Mouse (Mus musculus): Measurements from ENCODE around the gene Cdk5rap3. TPM values are rescaled to one million over a fixed set of nuclear protein-coding genes. Genes with fewer than 3 reads are reported as not detected.

Cdk5rap3 gene
- polyA plus RNA-seq, 1 experiment from 2014 or later: 50.4 TPM

DNA sequence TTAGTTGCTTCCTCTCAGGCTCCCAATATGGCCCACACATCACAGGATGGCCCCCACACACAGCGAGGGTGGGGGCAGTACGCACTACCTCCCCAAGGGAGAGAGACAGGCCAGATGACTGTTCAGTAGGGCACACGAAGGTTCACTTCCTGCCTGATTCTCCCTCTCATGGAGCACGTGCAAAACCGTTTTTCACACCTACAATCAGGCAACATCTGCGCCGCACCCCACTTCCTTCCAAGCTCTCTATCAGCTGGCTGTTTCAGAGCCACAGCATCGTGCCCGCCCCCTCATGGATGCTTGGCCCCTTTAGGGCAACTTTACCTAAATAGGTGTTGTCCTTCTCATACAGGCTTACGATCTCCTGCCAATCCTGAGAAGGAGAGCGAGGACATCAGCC lies 3.6 kb downstream of the Cdk5rap3 start:
- WGBS: 72% methylated on average over 11 of the region's 11 CpGs
- ATAC-seq (ENCODE audit: extremely low read depth, insufficient number of reproducible peaks, low FRiP score, low TSS enrichment): no peak
- H3K4me2 ChIP-seq: no peak overlapping the region
- H3K36me3 ChIP-seq: peaks cover 35% of the 10 kb centered on the region
- H3K27ac ChIP-seq (replicated peaks): no peak overlapping the region
- peaks cover 17% of the 10 kb centered on the region for H3K4me1 ChIP-seq
- H3K9me3 ChIP-seq: no peaks in the 10 kb centered on the region
- H3K27me3 ChIP-seq (replicated peaks): peaks cover 6% of the 10 kb centered on the region; the same call in 1 of the 2 replicates
- H3K9ac ChIP-seq: peak overlapping the region; percentile 1; the same call in 1 of the 2 replicates
- no peak overlapping the region for H3K4me3 ChIP-seq

DNA sequence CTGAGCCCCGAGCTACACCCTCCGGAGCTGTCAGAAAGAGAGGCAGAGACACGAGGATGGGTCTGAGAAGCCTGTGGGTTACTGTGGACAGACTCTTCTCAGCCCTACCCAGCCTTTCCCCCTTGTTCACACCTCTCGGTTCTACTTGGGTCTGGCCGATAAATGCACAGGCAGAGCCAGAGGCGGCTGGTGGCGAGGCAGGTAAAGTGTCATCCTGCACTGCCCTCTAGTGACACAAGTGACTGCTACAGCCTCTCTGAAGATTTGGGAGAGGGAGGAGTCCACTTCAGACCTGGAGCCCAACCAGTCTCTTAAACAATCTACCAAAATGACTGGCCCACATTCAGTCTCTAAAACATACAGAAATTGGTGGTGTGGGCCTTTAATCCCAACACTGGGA lies 6.3 kb downstream of the Cdk5rap3 start:
- H3K27ac ChIP-seq (replicated peaks): no peak overlapping the region
- no peaks in the 10 kb centered on the region for H3K9me3 ChIP-seq
- no peak overlapping the region for H3K4me2 ChIP-seq
- peaks cover 27% of the 10 kb centered on the region for H3K4me1 ChIP-seq
- 0 out of 2 replicates have a peak overlapping the region, but pooled peaks have one; percentile 38 for H3K9ac ChIP-seq
- WGBS: 22% methylated on average over 7 of the region's 7 CpGs
- peaks cover 38% of the 10 kb centered on the region for H3K36me3 ChIP-seq
- H3K4me3 ChIP-seq: no peak overlapping the region
- ATAC-seq (ENCODE audit: extremely low read depth, insufficient number of reproducible peaks, low FRiP score, low TSS enrichment): no peak
- peaks cover 6% of the 10 kb centered on the region; the same call in 1 of the 2 replicates for H3K27me3 ChIP-seq (replicated peaks)

DNA sequence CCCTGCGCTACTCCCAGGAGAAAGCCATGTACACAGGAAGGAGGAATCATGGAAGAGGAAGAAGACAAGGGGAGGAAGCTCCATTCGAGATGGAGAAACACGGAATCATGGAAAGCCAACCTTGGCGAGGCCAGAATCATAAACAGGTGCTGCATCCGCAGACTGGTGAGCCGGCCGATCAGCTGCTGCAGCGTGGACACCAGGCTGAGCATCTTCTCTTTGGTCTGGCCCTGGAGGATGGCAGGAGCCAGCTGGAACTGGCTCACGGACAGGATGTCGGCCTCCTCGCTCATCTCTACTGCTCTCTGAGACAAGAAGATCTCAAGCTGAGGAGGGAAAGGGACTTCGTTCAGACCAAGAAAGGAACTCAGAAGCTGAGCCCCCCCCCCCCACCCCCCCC lies 7.7 kb downstream of the Cdk5rap3 start:
- Histone ChIP-seq H3K4me2 (no peak overlapping the region), H3K27ac (replicated peaks) (no peak overlapping the region), H3K4me1 (peaks cover 27% of the 10 kb centered on the region), H3K9me3 (no peaks in the 10 kb centered on the region), H3K27me3 (replicated peaks) (peaks cover 6% of the 10 kb centered on the region; the same call in 1 of the 2 replicates), H3K36me3 (peaks cover 38% of the 10 kb centered on the region), H3K9ac (no peak overlapping the region), H3K4me3 (no peak overlapping the region)
- ATAC-seq (ENCODE audit: extremely low read depth, insufficient number of reproducible peaks, low FRiP score, low TSS enrichment): no peak
- WGBS: 84% methylated on average over 12 of the region's 12 CpGs

DNA sequence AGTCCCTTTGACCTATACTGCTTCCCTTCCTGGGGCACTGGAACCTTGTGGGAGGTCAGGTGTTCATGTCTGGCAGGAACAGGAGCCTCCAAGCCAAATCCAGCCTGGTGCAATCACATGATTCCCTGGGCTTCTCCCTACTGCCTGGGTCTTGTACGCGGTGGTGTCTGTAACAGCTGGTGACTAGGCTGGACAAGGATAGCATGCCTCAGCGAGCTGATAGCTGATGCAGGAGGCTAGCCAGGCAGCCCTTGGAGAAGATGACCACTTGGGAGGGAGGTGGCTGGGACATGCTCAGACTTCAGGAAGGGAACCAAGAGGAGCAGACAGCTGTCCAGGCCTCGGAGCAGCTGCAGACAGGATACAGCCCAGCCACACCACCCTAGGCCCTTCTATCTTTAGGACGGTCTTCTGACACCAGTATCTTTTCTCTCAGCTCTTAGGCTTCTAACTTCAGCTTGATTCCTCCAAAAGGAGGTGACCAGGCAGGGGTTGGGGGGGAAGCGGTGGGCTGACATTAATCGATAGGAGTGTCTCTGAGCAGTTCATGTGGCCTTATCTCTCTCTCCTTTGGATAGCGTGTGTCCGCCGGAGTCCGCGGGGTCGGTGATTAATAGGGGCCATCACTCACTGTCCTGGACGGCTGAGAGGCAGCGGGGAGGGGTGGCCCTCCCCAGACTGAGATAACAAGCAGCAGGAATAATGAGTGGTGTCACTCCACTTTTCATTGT lies 9.7 kb downstream of the Cdk5rap3 start:
- Histone ChIP-seq H3K4me2 (peak overlapping the region; percentile 33; the same call in 1 of the 2 replicates), H3K9ac (peak overlapping the region; percentile 59), H3K27ac (replicated peaks) (peak overlapping the region; percentile 45), H3K4me1 (peaks cover 38% of the 10 kb centered on the region), H3K4me3 (no peak overlapping the region), H3K27me3 (replicated peaks) (peaks cover 6% of the 10 kb centered on the region; the same call in 1 of the 2 replicates), H3K9me3 (no peaks in the 10 kb centered on the region), H3K36me3 (peaks cover 36% of the 10 kb centered on the region)
- WGBS: 18% methylated on average over 15 of the region's 15 CpGs
- ATAC-seq (ENCODE audit: extremely low read depth, insufficient number of reproducible peaks, low FRiP score, low TSS enrichment): peak; percentile 45; the same call in 1 of the 2 replicates

DNA sequence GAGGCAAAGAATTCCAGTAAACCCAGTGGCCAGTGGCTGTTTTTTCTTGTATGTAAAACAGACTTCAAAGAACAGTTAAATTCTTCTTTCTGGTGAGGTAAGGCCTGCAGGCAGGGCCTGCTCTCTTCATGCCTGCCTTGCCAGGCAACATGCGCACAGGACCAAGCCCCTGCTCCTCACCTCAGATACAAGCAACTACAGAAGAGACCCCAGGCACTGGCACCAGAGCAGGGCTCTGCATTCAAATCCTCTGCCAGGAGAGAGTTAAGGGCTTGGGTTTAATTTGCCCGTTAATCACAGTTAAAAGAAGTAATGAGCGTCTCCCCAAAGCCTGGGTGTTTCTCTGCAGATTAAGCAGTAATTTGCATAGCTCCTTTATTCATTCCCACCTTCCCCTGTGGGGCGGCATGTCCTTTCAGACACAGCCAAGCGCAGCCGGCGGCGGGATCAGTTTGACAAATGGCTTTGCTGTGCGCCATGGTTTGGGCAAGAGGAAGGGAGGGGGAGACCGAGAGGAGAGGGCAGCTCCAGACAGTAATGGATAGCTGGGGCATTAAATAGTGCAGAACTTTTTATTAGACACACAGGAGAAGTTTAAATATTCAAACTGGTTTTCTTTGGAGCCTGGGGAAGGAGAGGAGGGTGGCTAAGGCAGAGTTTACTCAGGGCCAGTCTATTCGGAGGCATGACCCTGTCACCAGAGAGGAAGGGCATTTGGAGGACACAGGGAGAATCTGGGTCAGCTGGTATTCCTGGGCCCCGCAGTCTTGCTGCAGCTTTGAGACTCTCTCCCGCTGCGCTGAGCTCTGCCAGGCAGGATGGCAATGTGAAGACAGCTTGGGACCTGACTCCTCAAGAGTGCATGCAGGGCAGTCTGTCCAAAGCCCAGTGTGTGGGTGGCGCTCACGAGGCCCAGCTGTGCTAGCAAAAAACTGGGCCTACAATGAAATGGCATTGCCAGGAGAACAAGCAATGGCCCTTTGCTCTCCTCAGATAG lies 13.4 kb downstream of the Cdk5rap3 start:
- 31% methylated on average over 16 of the region's 16 CpGs for WGBS
- Histone ChIP-seq H3K4me3 (no peak overlapping the region), H3K36me3 (peaks cover 6% of the 10 kb centered on the region), H3K27me3 (replicated peaks) (peaks cover 2% of the 10 kb centered on the region; the same call in 1 of the 2 replicates), H3K9me3 (no peaks in the 10 kb centered on the region), H3K4me1 (peaks cover 40% of the 10 kb centered on the region), H3K4me2 (no peak overlapping the region), H3K27ac (replicated peaks) (peak overlapping the region; percentile 38), H3K9ac (peak overlapping the region; percentile 65)
- ATAC-seq (ENCODE audit: extremely low read depth, insufficient number of reproducible peaks, low FRiP score, low TSS enrichment): no peak

DNA sequence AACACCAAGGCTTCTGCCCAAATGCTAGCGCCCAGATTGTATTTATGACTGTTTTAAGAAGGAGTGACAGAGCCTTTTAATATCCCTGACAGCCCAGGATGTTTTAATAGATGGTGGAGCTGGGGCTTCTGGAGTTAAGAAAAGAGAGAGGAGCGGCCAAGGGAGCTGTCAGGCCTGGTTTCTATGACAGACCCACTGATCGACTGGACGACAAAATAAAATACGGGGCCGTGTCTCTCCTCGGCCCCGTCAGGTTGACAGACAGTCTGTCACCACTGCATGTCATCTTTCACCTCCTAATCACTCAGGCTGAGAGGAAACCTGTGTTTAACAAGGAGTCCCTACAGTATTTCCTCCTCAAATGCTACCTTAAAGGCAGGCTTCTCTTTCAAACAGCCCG lies 15.0 kb downstream of the Cdk5rap3 start:
- Histone ChIP-seq H3K4me3 (no peak overlapping the region), H3K9ac (no peak overlapping the region), H3K9me3 (no peaks in the 10 kb centered on the region), H3K36me3 (no peaks in the 10 kb centered on the region), H3K4me1 (peaks cover 24% of the 10 kb centered on the region), H3K4me2 (no peak overlapping the region), H3K27me3 (replicated peaks) (no peaks in the 10 kb centered on the region), H3K27ac (replicated peaks) (no peak overlapping the region)
- WGBS: 38% methylated on average over 9 of the region's 9 CpGs
- no peak for ATAC-seq (ENCODE audit: extremely low read depth, insufficient number of reproducible peaks, low FRiP score, low TSS enrichment)

DNA sequence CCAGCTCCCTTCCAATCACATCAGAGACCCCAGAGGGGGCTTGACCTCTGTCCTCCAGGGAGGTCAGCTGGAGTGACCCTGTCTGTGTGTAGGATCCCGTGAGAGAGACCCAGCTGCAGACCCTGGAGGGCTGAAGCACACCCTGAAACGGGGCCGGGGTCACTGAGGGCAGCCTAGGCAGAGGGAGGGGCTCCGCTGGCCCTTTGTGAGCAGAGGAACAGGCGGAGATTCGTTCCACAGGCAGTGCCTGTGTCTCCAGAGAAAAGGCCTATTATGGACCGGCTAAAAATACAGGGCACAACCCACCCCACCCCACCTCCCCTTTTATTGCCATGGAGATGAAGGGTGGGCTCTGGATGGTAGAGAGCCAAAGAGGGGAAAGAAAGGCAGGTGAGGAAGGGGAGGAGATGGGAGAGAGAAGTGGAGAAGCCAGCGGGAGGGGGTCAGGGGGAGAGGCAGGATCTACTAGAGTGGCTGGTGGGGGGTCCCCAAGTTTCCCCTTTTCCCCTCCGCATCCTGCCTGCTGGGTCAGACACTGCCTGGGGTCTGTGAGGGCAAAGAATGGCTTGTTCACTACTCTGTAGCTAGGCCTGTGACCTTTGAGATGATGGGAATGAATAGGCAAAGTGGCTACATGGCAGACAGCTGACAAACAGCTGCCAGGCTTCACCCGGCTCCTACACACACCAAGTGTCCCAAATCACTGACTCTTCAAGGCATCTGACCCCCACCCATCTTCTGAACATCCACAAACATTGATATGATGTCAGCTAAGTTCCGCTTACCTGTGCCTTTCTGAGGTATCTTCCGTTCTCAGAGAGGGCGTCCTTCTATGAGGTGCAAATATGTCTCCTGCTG lies 16.6 kb downstream of the Cdk5rap3 start:
- Histone ChIP-seq H3K27me3 (replicated peaks) (no peaks in the 10 kb centered on the region), H3K36me3 (no peaks in the 10 kb centered on the region), H3K9me3 (no peaks in the 10 kb centered on the region), H3K9ac (no peak overlapping the region), H3K4me3 (no peak overlapping the region), H3K4me1 (peaks cover 18% of the 10 kb centered on the region), H3K27ac (replicated peaks) (no peak overlapping the region), H3K4me2 (no peak overlapping the region)
- no peak for ATAC-seq (ENCODE audit: extremely low read depth, insufficient number of reproducible peaks, low FRiP score, low TSS enrichment)
- 55% methylated on average over 13 of the region's 13 CpGs for whole genome bisulfite sequencing

DNA sequence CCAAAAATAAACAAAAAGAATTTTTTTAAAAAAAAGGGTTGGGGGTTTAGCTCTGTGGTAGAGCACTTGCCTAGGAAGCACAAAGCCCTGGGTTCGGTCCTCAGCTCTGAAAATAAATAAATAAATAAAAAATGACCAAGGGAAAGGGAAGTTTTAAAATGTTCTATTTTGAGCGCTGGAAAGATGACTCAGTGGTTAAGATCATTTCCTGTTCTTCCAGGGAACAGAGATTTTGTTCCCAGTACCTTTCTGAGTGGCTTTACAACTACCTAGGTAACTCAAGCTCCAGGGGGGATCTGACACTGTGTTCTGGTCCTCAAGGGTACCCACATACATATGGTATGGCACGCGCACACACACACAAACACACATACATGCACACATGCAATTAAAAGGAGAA lies 20.4 kb downstream of the Cdk5rap3 start:
- 61% methylated on average over 4 of the region's 4 CpGs for WGBS
- H3K9ac ChIP-seq: no peak overlapping the region
- ATAC-seq (ENCODE audit: extremely low read depth, insufficient number of reproducible peaks, low FRiP score, low TSS enrichment): no peak
- H3K4me3 ChIP-seq: no peak overlapping the region
- no peaks in the 10 kb centered on the region for H3K9me3 ChIP-seq
- H3K4me2 ChIP-seq: no peak overlapping the region
- H3K36me3 ChIP-seq: no peaks in the 10 kb centered on the region
- H3K27ac ChIP-seq (replicated peaks): no peak overlapping the region
- no peaks in the 10 kb centered on the region for H3K27me3 ChIP-seq (replicated peaks)
- no peaks in the 10 kb centered on the region for H3K4me1 ChIP-seq

DNA sequence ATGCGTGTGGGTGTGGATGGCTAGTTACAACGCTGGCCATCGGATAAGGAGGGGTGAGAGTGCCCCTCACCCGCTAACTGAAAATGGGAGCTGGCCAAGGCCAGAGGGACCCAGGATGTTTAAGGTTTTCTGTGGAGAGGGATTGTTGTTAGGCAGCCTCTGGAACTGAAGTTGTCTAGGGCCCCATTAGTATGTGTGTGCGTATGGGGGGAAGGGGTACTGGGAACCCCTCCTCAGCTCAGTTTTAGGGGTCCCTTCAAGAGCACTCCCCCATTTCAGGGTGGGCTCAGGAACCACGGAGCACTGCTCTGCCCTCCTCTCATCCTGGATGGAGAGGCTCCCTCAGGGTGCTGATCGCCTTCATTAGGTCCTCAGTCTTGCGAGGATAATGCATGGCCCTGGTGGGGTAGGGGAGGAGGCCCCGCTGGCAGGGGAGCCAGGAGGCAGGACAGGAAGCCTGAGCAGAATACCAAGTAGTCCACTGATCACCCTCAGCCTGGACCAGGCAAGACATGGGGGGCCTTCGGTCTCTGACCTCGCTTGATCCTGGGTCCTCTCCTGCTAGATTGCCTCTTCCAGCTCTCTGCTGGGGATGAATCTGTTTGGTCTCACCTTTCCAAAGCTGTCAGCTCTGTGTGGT lies 23.0 kb downstream of the Cdk5rap3 start:
- H3K4me1 ChIP-seq: no peaks in the 10 kb centered on the region
- no peaks in the 10 kb centered on the region for H3K9me3 ChIP-seq
- no peak for ATAC-seq (ENCODE audit: extremely low read depth, insufficient number of reproducible peaks, low FRiP score, low TSS enrichment)
- H3K4me2 ChIP-seq: no peak overlapping the region
- H3K27me3 ChIP-seq (replicated peaks): no peaks in the 10 kb centered on the region
- no peak overlapping the region for H3K27ac ChIP-seq (replicated peaks)
- no peak overlapping the region for H3K9ac ChIP-seq
- no peak overlapping the region for H3K4me3 ChIP-seq
- H3K36me3 ChIP-seq: no peaks in the 10 kb centered on the region
- WGBS: 52% methylated on average over 11 of the region's 11 CpGs

DNA sequence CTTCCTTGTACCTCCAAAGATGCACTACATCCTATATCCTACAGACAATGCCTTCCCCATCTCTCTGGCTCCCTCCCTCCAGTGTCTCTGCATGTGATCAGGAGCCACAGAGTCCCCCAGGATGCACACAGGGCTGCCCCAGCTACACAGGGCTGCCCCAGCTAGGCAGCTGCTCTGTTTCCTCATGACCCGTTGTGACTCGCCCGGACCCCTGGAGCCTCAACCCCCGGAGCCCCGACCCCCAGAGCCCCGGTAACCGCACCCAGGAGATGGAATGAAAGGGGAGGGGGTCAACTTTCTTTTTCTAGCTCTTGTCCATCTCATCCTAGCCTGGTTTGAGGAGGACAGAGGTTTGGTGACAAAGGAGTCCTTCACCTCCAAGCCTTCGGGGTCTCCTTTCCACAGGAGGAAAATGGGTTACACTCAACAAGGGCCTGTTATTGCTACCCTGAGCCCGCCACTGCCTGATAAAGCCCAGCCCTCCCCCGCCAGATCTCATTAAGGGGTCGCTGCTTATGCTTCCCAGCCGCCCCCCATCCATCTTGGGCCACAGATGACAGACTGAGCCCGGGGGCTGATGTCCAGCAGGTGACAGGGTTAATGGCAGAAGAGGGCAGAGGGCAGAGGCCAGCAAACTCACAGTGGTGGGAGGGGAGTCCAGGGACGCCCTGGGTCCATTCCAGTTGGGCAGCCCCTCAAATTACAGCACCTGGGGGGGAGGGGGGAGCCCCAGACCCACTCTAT lies 24.3 kb downstream of the Cdk5rap3 start:
- Histone ChIP-seq H3K9ac (no peak overlapping the region), H3K27ac (replicated peaks) (no peak overlapping the region), H3K4me3 (no peak overlapping the region), H3K36me3 (no peaks in the 10 kb centered on the region), H3K4me1 (no peaks in the 10 kb centered on the region), H3K27me3 (replicated peaks) (no peaks in the 10 kb centered on the region), H3K4me2 (no peak overlapping the region), H3K9me3 (no peaks in the 10 kb centered on the region)
- ATAC-seq (ENCODE audit: extremely low read depth, insufficient number of reproducible peaks, low FRiP score, low TSS enrichment): no peak
- 48% methylated on average over 14 of the region's 14 CpGs for WGBS
